Mouse (Mus musculus) urinary bladder, postnatal 14 days (tissue): ENCODE results near the gene Hltf.
"Not testable (repeated sequence)": the region's sequence is repeated elsewhere in the genome, so short reads cannot be mapped to it uniquely, and the experiment has no call there.

ENCODE experiments used
- DNase-seq: peaks from one replicate; pipeline ENCODE4 v3.0.0; 2021; ENCODE audit warnings: low spot score

The Hltf gene

GRCm38 (mm10) chr3:20104776-20105175 is 47.2 kb downstream of the Hltf start:
- DNase-seq: no peak

- no peak for DNase-seq
Measured at GRCm38 (mm10) chr3:20108881-20109280, 51.3 kb downstream of the Hltf start.

GRCm38 (mm10) chr3:20111913-20112312 is 54.3 kb downstream of the Hltf start:
- no peak for DNase-seq

- no peak for DNase-seq
Measured at GRCm38 (mm10) chr3:20119044-20119591, 61.5 kb downstream of the Hltf start.

GRCm38 (mm10) chr3:20119686-20120244 is 62.2 kb downstream of the Hltf start:
- DNase-seq: no peak

GRCm38 (mm10) chr3:20121582-20121981 is 64.0 kb downstream of the Hltf start:
- DNase-seq: not testable (repeated sequence)

GRCm38 (mm10) chr3:20125604-20126003 is 68.0 kb downstream of the Hltf start:
- no peak for DNase-seq

- DNase-seq: no peak
Measured at GRCm38 (mm10) chr3:20127047-20127595, 69.5 kb downstream of the Hltf start.

- no peak for DNase-seq
Measured at GRCm38 (mm10) chr3:20129491-20129890, 71.9 kb downstream of the Hltf start.

- no peak for DNase-seq
Measured at GRCm38 (mm10) chr3:20130456-20131349, 73.1 kb downstream of the Hltf start.

- no peak for DNase-seq
Measured at GRCm38 (mm10) chr3:20131350-20131720, 73.7 kb downstream of the Hltf start.

- no peak for DNase-seq
Measured at GRCm38 (mm10) chr3:20132731-20133130, 75.1 kb downstream of the Hltf start.

- no peak for DNase-seq
Measured at GRCm38 (mm10) chr3:20133745-20134144, 76.1 kb downstream of the Hltf start.

- DNase-seq: no peak
Measured at GRCm38 (mm10) chr3:20134545-20134944, 76.9 kb downstream of the Hltf start.

- DNase-seq: no peak
Measured at GRCm38 (mm10) chr3:20136868-20137581, 79.4 kb downstream of the Hltf start.

GRCm38 (mm10) chr3:20141240-20141639 is 83.6 kb downstream of the Hltf start:
- no peak for DNase-seq

GRCm38 (mm10) chr3:20141679-20142078 is 84.1 kb downstream of the Hltf start:
- no peak for DNase-seq

GRCm38 (mm10) chr3:20142101-20142500 is 84.5 kb downstream of the Hltf start:
- no peak for DNase-seq

GRCm38 (mm10) chr3:20142576-20142975 is 85.0 kb downstream of the Hltf start:
- no peak for DNase-seq

GRCm38 (mm10) chr3:20143726-20144125 is 86.1 kb downstream of the Hltf start:
- no peak for DNase-seq

GRCm38 (mm10) chr3:20144401-20144800 is 86.8 kb downstream of the Hltf start:
- DNase-seq: no peak

GRCm38 (mm10) chr3:20145696-20146113 is 88.1 kb downstream of the Hltf start:
- DNase-seq: no peak
